Mouse (Mus musculus): Measurements from ENCODE around the gene Slc27a4.
"Not testable (repeated sequence)": the region's sequence is repeated elsewhere in the genome, so short reads cannot be mapped to it uniquely, and the experiment has no call there.

The Slc27a4 gene

DNA sequence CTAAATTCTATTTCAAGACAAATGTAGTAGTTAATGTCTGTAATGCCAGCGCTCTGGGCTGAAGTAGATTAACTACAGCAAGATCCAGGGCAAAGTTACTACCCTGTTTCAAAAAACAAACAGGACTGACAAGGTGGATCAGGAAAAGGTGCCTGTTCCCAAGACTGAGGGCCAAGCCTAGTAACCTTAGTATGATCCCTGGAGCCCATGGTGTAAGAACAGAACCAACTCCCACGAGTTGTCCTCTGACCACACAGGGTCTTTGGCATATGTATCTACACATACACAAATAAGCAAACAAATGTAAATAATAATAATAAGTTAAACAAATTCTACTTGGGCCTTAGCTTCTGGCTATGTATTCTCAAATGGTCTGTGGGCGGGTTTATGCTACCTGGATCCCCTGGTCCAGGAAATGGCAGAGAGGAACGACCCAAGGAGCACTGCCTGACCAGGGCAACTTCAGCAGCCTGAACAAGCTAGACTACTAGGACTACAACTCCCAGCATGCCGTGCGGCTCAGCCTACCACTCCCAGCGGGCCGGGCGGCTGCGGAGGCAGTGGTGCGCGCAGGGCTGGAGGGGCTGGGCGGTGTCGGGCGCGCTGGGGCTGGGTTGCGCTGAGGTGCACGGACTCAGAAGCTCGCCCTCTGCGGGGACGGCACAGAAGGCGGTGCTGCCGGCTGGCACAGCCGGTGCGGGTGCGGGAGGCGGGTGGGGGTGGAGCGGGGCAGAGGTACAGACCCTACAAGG, at the start of gene Slc27a4:
Slc27a4 (plus strand) TSS at position 560 of the 752 bp plus-strand sequence.
- DNase-seq: peak; percentile 98

- DNase-seq: no peak
These were observed 46.7 kb upstream of the Slc27a4 start for GRCm38 (mm10) chr2:29755693-29756092.

GRCm38 (mm10) chr2:29764831-29765230, 37.6 kb upstream of the Slc27a4 start:
- DNase-seq: peak; percentile 37

DNA sequence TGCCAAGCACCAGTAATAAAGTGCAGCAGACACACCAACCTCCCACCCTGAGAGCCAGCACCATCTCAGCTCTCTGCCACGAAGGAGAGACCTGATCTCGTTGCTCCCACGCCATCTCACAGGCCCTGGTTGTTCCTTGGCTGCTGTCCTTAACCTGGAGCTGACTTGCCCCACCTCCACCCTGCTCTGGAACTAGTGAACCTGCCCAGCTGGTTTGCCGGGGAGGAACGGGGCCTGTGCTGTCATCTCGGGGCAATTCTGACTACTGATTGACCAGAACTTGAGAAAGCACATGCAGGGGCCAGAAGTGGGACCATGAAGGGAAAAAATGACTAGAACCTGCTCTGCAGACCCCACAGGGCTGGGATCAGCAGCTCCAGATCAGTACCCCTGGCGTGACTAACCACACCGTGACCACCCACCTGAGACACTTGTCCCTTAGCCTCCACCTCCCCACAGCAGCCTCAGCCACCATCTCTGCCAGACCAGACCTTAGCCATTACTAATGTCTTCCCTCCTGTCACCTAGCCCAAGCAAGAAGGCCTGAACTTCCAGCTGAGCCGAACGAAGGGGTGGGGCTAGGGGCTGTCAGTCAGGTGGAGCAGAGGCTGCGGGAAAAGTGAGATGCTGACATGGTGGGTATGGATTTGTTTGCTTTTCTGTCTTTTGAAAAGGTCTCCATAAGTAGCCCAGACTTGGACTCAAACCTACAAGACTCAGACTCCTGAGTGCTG, 34.3 kb upstream of the Slc27a4 start:
- no peak for DNase-seq

- DNase-seq: no peak
These were observed 33.5 kb upstream of the Slc27a4 start for GRCm38 (mm10) chr2:29768901-29769300.

DNA sequence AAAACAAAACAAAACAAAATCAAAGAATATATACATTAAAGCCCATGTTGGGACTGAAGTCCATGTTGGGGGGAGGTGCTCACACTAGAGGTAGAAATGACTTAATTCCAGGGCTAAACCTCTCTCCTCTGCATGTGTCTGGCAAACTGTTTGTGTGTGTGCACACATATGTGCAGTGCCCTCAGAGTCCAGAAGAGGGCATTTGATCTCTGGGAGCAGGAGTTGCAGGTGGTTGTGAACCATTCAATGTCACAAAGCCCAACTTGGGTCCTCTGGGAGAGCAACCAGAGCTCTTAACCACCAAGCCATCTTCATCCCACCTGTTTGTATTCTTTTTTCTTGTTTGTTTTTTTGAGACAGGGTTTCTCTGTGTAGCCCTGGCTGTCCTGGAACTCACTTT, 32.3 kb upstream of the Slc27a4 start:
- DNase-seq: no peak

- DNase-seq: no peak
These were observed 30.6 kb upstream of the Slc27a4 start for GRCm38 (mm10) chr2:29771611-29772461.

GRCm38 (mm10) chr2:29773323-29773722, 29.1 kb upstream of the Slc27a4 start:
- no peak for DNase-seq

DNA sequence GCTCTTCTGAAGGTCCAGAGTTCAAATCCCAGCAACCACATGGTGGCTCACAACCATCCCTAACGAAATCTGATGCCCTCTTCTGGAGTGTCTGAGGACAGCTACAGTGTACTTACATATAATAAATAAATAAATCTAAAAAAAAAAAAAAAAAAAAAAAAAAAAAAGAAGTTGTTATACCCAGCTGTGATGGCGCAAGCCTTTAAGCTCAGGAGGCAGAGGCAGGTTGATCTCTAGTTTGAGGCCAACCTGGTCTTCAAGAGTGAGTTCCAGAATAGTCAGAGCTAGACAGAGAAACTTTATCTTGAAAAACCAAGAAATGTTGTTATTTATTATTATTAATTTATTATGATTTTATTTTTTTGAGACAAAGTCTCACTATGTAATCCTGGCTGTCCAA, 21.2 kb upstream of the Slc27a4 start:
- DNase-seq: not testable (repeated sequence)

GRCm38 (mm10) chr2:29784290-29784689, 18.1 kb upstream of the Slc27a4 start:
- no peak for DNase-seq

GRCm38 (mm10) chr2:29787104-29787917, 15.1 kb upstream of the Slc27a4 start, which contains the start of gene Coq4:
Gene Coq4 (plus strand): TSS chr2:29787493.
- DNase-seq: peak; percentile 95

DNA sequence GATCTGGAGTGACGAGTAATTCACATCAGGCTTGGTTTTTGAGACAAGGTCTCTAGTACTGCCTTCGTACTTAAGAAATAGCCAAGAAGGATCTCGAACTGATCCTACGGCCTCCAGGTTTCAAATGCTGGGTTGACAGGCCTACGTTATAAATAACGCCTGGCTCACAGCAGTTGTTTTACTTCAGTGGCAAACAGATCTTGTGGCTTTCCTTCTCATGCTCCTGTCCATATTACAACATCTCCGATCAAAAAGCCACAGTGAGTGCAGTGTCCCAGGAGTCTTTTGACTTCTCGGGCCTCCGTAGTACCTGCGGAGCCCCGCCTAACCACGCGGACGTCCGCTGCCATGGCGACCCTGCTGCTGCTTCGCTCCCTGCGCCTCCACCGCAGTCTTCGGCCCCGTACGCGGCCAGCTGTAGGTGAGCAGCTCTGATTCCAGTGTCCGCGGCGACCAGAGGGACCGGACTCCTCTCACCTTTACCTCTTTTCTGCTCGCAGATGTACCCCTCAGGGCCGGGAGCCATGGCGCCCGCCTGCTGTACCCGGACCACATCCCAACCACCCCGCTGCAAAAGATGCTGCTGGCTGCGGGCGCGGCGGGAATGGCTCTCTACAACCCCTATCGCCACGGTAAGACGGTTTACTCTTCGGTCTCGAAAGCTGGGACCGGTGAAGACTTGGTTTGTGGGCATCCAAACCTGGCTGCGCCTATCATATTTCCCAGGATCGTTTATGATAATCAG, 14.3 kb upstream of the Slc27a4 start, which contains the start of gene Trub2:
Trub2 (minus strand) TSS at position 566 of the 745 bp plus-strand sequence.
- peak; percentile 93 for DNase-seq

DNA sequence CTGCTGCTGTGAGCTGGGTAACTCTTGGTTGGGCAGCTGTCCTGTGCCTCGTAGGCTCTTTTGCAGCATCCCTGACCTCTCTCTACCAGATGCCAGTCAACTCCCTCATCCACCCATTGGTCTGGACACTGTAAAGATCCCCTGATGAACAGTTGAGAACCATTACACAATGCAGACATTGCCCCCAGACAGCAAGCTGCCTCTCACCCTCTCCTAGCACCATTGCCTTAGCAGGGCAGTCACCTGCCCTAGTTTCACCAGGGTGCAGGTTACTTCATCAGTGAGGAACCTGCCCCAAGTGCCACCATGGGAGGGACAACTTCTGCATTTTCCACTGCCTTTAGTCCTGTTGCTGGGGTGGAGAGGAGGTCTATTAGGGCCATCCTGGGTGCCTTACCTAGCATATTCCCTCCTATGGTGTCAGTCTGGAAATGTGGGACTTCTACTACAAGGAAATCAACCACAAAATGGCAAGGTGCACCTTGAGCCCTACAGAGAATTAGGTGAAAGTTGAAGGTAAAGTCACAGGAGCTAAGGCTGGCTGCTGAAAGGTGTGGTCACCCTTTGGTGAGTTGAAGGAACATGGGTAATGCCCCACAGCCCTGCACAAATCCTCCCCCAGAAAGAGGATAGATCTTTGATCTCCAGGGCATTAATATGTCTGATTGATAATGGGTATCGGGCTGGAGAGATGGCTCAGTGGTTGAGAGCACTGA, 9.5 kb upstream of the Slc27a4 start:
- no peak for DNase-seq

GRCm38 (mm10) chr2:29802827-29803201, 380 bp downstream of the Slc27a4 start:
- DNase-seq: peak; percentile 20

GRCm38 (mm10) chr2:29803400-29803831, 982 bp downstream of the Slc27a4 start:
- DNase-seq: no peak

DNA sequence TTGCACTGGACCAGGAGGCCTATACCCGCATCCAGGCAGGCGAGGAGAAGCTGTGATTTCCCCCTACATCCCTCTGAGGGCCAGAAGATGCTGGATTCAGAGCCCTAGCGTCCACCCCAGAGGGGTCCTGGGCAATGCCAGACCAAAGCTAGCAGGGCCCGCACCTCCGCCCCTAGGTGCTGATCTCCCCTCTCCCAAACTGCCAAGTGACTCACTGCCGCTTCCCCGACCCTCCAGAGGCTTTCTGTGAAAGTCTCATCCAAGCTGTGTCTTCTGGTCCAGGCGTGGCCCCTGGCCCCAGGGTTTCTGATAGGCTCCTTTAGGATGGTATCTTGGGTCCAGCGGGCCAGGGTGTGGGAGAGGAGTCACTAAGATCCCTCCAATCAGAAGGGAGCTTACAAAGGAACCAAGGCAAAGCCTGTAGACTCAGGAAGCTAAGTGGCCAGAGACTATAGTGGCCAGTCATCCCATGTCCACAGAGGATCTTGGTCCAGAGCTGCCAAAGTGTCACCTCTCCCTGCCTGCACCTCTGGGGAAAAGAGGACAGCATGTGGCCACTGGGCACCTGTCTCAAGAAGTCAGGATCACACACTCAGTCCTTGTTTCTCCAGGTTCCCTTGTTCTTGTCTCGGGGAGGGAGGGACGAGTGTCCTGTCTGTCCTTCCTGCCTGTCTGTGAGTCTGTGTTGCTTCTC, 13.4 kb downstream of the Slc27a4 start:
- no peak for DNase-seq

- DNase-seq: peak; percentile 86
These were observed 15.2 kb downstream of the Slc27a4 start for GRCm38 (mm10) chr2:29817426-29818232.

GRCm38 (mm10) chr2:29819363-29819762, 16.9 kb downstream of the Slc27a4 start:
- no peak for DNase-seq

Measured in right cerebral cortex, adult 18-20 months (tissue).